Mouse (Mus musculus): ENCODE data around the gene Igf2bp2. TPM values are rescaled to one million over a fixed set of nuclear protein-coding genes. Genes with fewer than 3 reads are reported as not detected.

The Igf2bp2 gene
- total and polyA plus RNA-seq, 2 experiments from 2014 or later = 5.6 to 12.2 TPM

DNA sequence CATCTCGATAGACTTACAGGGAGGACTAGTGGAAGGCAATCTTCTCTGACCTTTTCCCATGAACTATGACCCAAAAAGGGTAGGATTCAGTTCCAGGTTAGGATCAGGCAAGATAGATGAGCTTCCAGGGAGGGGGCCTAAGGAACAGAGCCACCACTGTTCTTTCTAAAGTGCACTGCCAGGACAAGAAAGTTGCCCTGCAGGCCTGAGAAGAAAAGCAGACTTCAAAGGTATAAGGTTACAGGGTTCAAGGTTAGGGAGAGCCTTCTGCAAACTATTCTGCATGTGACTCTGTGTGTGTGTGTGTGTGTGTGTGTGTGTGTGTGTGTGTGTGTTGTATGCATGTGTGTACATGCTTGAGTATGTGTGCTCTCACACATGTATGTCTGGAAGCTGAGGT, 53.1 kb downstream of the Igf2bp2 start:
- ATAC-seq = no peak
- H3K9me3 ChIP-seq (ENCODE audit: low read length) = no peaks in the 10 kb centered on the region
- H3K4me1 ChIP-seq (ENCODE audit: insufficient read depth) = no peaks in the 10 kb centered on the region
- no peak for TF ChIP-seq CTCF (IDR thresholded peaks at IDR 0.05; ENCODE audit: low read depth)
- no peak overlapping the region for H3K4me3 ChIP-seq (ENCODE audit: low read depth, low read length)
- no peak overlapping the region for H3K27ac ChIP-seq (ENCODE audit: low read depth, low read length)
- H3K9ac ChIP-seq = no peak overlapping the region
- no peaks in the 10 kb centered on the region for H3K36me3 ChIP-seq (ENCODE audit: insufficient read depth)
- no peaks in the 10 kb centered on the region for H3K27me3 ChIP-seq (ENCODE audit: insufficient read depth, low read length)
- no peak for DNase-seq
- H3K4me2 ChIP-seq (ENCODE audit: low read depth) = no peak overlapping the region
- WGBS = 85% methylated on average over 1 of the region's 1 CpGs

DNA sequence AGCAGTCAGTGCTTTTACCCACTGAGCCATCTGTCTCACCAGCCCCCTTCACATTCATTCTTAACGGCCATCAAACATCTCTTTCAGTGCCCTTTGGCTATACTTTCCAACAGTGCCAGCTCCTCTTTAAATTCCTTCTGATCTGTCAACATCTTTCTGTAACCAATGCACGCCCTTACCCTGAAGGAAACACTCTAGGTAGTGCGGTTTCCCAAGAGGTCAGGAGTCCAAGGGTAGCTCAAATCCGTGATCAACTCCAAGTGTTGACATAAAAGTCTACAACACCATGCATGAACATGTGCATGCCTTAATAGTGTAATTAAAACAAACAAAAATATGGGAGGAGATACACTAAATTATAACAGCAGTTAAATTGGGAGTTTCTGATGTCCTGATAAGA, 53.9 kb downstream of the Igf2bp2 start:
- DNase-seq (no peak), ATAC-seq (no peak)
- no peak overlapping the region for H3K4me2 ChIP-seq (ENCODE audit: low read depth)
- H3K27me3 ChIP-seq (ENCODE audit: insufficient read depth, low read length) = no peaks in the 10 kb centered on the region
- H3K9ac ChIP-seq = no peak overlapping the region
- no peak overlapping the region for H3K4me3 ChIP-seq (ENCODE audit: low read depth, low read length)
- H3K4me1 ChIP-seq (ENCODE audit: insufficient read depth) = no peaks in the 10 kb centered on the region
- no peak for TF ChIP-seq CTCF (IDR thresholded peaks at IDR 0.05; ENCODE audit: low read depth)
- H3K27ac ChIP-seq (ENCODE audit: low read depth, low read length) = no peak overlapping the region
- WGBS = 80% methylated on average over 4 of the region's 4 CpGs
- no peaks in the 10 kb centered on the region for H3K36me3 ChIP-seq (ENCODE audit: insufficient read depth)
- no peaks in the 10 kb centered on the region for H3K9me3 ChIP-seq (ENCODE audit: low read length)

DNA sequence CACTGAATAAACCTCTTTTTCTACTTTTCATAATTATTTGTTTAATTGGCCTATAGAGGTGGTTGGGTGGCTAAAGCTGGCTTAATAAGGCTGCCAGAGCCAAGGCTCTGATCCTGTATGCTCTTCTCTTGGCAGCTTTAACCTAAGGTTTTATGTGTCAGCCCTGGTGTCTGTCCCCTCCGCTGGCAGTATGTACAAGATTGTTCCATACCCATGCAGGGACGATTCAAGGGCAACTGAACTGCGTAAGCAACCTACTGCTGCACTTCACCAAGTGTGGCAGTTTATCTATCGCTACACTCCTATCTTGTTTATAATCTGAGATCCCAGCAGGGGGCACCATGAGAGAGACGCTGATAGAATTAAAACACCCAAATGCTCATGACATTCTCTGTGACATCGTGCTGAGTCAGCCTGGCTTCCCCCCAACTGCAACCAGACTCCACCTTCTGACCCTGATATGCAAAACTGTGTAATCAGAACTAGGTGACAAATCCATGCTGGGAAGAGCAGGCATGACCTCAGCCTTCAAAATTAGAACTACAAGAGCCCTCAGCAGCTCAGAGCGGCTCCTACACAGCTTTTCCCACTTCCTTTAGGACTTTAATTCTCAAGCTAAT, 55.1 kb downstream of the Igf2bp2 start:
- TF ChIP-seq CTCF (IDR thresholded peaks at IDR 0.05; ENCODE audit: low read depth) = peak; percentile 41
- Histone ChIP-seq H3K9me3 (ENCODE audit: low read length) (no peaks in the 10 kb centered on the region), H3K4me2 (ENCODE audit: low read depth) (no peak overlapping the region), H3K27me3 (ENCODE audit: insufficient read depth, low read length) (no peaks in the 10 kb centered on the region), H3K4me3 (ENCODE audit: low read depth, low read length) (no peak overlapping the region), H3K9ac (no peak overlapping the region), H3K4me1 (ENCODE audit: insufficient read depth) (no peaks in the 10 kb centered on the region), H3K36me3 (ENCODE audit: insufficient read depth) (no peaks in the 10 kb centered on the region), H3K27ac (ENCODE audit: low read depth, low read length) (no peak overlapping the region)
- ATAC-seq (peak; percentile 47), DNase-seq (peak; percentile 40)
- WGBS = 62% methylated on average over 7 of the region's 7 CpGs

DNA sequence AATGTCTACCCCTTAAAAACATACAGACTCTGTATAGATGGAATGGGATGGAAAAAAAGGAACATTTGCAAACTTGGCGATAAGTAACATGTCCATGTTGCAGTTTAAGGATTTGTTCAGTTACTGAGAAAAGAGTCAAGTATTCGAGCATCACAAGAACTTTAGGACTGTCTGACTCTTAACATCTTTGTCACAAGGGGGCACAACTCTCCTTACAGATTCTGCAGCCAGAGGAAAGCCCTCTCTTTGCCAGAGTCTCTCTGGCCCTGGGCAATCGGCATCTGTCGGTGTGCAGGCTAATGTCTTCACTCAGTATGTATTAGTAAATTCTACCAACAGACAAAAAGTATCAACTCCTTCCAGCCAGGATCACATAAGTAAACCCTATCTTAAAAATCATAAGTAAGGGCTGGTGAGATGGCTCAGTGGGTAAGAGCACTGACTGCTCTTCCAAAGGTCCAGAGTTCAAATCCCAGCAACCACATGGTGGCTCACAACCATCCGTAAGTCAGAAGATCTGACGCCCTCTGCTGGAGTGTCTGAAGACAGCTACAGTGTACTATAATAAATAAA, 57.0 kb downstream of the Igf2bp2 start:
- WGBS = 88% methylated on average over 6 of the region's 6 CpGs
- ATAC-seq = no peak
- no peak overlapping the region for H3K4me2 ChIP-seq (ENCODE audit: low read depth)

DNA sequence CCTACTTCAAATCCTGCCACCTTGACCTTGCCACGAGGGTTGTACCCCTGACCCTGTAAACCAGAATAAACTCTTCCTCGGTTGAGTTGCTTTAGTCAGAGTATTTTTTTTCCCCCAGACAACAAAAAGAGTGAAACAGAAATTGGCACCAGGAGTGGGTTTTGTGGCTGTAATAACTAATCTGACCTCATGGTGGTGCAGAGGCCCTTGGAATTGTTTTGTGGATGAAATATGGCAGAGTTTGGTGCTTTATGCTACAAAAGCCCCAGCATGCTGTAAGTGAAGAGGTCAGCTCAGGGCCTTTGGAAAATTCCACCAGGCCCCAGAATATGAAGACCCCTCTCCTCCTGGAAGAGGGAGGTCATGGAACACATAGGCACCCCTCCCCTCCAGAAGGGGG, 63.0 kb downstream of the Igf2bp2 start:
- TF ChIP-seq CTCF (IDR thresholded peaks at IDR 0.05; ENCODE audit: low read depth) = peak; percentile 31; the same call in 1 of the 2 replicates
- 83% methylated on average over 2 of the region's 2 CpGs for WGBS
- no peak for ATAC-seq
- H3K4me1 ChIP-seq (ENCODE audit: insufficient read depth) = no peaks in the 10 kb centered on the region
- no peaks in the 10 kb centered on the region for H3K36me3 ChIP-seq (ENCODE audit: insufficient read depth)
- H3K4me2 ChIP-seq (ENCODE audit: low read depth) = no peak overlapping the region
- no peak for DNase-seq
- no peaks in the 10 kb centered on the region for H3K27me3 ChIP-seq (ENCODE audit: insufficient read depth, low read length)
- H3K9ac ChIP-seq = no peak overlapping the region
- H3K9me3 ChIP-seq (ENCODE audit: low read length) = no peaks in the 10 kb centered on the region
- no peak overlapping the region for H3K4me3 ChIP-seq (ENCODE audit: low read depth, low read length)
- H3K27ac ChIP-seq (ENCODE audit: low read depth, low read length) = no peak overlapping the region

More for the DNA sequence above, 57.0 kb downstream of the Igf2bp2 start:
- Histone ChIP-seq H3K4me1 (ENCODE audit: insufficient read depth) (no peaks in the 10 kb centered on the region), H3K9ac (no peak overlapping the region), H3K4me3 (ENCODE audit: low read depth, low read length) (no peak overlapping the region), H3K27me3 (ENCODE audit: insufficient read depth, low read length) (no peaks in the 10 kb centered on the region), H3K27ac (ENCODE audit: low read depth, low read length) (no peak overlapping the region), H3K36me3 (ENCODE audit: insufficient read depth) (no peaks in the 10 kb centered on the region), H3K9me3 (ENCODE audit: low read length) (no peaks in the 10 kb centered on the region)
- no peak for DNase-seq
- no peak for TF ChIP-seq CTCF (IDR thresholded peaks at IDR 0.05; ENCODE audit: low read depth)

DNA sequence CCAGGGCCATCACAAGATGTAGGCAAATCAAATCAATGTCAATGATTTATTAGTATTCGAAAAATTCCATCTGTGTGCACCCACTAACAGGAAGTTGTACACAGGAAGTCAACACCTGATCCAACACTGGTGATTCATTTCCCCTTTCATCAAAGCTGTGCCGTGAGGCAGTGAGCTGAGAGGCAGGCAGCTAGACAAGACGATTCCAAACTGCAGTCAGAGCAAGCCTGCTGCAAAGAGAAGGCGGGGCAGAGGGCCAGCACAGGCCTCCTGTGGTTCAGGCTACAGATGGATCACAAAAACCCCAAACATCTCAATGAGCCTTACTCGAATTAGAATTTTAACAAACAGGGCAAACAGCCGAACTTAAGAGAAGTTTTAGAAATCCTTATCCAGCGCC, 65.4 kb downstream of the Igf2bp2 start:
- Histone ChIP-seq H3K9ac (no peak overlapping the region), H3K27ac (ENCODE audit: low read depth, low read length) (no peak overlapping the region)
- ATAC-seq = no peak; the same call in 1 of the 2 replicates

DNA sequence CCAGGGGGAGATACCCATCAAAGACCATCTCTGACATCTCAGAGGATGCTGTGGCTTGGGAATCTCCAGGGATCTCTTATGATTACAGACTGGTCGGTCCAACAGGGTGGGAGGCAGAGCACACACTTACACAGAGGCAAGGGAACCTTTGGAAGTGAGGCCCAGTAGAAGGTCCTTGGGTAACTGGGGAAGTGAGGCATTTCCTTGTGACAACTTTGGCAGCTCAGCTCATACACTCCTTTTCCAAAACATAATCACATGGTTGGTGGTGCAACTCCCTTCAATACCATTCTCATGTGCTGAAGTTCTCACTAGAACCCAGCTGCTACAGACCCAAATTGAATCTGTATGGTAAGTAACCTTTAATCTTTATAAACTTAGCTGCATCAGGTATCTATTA, 67.3 kb downstream of the Igf2bp2 start:
- Histone ChIP-seq H3K4me1 (ENCODE audit: insufficient read depth) (no peaks in the 10 kb centered on the region), H3K27me3 (ENCODE audit: insufficient read depth, low read length) (no peaks in the 10 kb centered on the region), H3K36me3 (ENCODE audit: insufficient read depth) (no peaks in the 10 kb centered on the region), H3K4me3 (ENCODE audit: low read depth, low read length) (no peak overlapping the region), H3K4me2 (ENCODE audit: low read depth) (no peak overlapping the region), H3K9me3 (ENCODE audit: low read length) (no peaks in the 10 kb centered on the region), H3K9ac (no peak overlapping the region), H3K27ac (ENCODE audit: low read depth, low read length) (no peak overlapping the region)
- no peak for TF ChIP-seq CTCF (IDR thresholded peaks at IDR 0.05; ENCODE audit: low read depth)
- DNase-seq (no peak), ATAC-seq (no peak)
- 96% methylated on average over 1 of the region's 1 CpGs for WGBS

More for the DNA sequence above, 65.4 kb downstream of the Igf2bp2 start:
- Histone ChIP-seq H3K36me3 (ENCODE audit: insufficient read depth) (no peaks in the 10 kb centered on the region), H3K4me2 (ENCODE audit: low read depth) (no peak overlapping the region), H3K4me1 (ENCODE audit: insufficient read depth) (no peaks in the 10 kb centered on the region), H3K27me3 (ENCODE audit: insufficient read depth, low read length) (no peaks in the 10 kb centered on the region), H3K9me3 (ENCODE audit: low read length) (no peaks in the 10 kb centered on the region), H3K4me3 (ENCODE audit: low read depth, low read length) (no peak overlapping the region)
- no peak for TF ChIP-seq CTCF (IDR thresholded peaks at IDR 0.05; ENCODE audit: low read depth)
- DNase-seq = peak; percentile 15
- WGBS = 40% methylated on average over 7 of the region's 7 CpGs

All from forebrain, postnatal 0 days (tissue).